Mouse (Mus musculus) embryonic fibroblast, embryonic 13.5 days (primary cell): Measurements from ENCODE around the gene 5031439G07Rik.

Source experiments
- CTCF ChIP-seq: IDR thresholded peaks from 2 replicates; pipeline ENCODE4 v1.5.1; 2011; ENCODE audit warnings: mild to moderate bottlenecking, control low read depth, low read length, moderate library complexity, borderline replicate concordance; ENCODE audit not compliant: insufficient read depth
- POLR2A ChIP-seq: IDR thresholded peaks from 2 replicates; pipeline ENCODE4 v1.6.1; 2011; ENCODE audit warnings: low read depth, mild to moderate bottlenecking, control low read depth, low read length, moderate library complexity

DNA sequence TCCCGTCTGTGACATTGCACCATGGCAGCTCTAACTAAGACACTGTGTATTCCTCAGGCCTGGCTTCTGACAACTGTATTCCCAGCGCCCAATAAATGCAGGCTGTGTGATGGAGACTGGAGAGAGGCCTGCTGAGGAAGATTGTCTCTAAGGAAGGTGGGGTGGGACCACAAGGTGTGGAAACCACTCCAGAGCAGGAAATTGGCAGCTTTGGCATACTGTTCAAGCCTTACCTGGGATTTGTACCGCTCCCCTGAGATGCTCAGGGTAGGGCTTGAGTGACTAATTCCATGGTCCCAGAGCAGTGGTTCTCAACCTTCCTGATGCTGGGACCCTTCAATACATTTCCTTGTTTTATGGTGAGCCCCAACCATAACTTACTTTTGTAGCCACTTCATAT is 747 bp upstream of the 5031439G07Rik start:
- TF ChIP-seq CTCF (no peak), POLR2A (no peak)
